ENCODE assay signal across 9 mouse cellular contexts in the genomic region with DNA sequence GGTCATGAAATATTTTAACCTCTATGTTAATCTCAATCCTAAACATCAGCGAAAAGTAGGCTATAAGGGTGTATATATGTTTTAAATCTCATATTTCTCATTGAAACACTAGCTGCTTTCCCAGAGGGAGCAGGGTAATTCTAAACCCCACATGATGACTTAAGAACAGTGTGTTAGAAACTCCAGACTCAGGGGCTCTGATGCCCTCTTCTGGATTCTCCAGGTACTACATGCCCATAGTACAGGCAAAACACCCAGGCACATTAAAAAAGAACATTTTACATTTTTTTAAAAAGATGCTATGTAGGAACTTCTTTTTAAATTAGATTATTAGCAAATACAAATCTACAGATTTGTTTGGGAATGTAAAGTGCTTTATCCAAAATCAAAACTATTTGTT. TPM values are rescaled to one million over a fixed set of nuclear protein-coding genes. Genes with fewer than 3 reads are reported as not detected.
DNase-seq lines count a peak whose midpoint lies in the region; ATAC-seq and TF ChIP-seq lines count a peak whose summit lies in the region.
"Had no signal": no experiment of that assay in that cellular context is flagged by ENCODE, and none has a peak within 500 bp of the region (broad histone marks: within the 10 kb centered on the region; RNA-seq: fewer than 3 reads in every experiment).

No protein-coding gene starts in this region.

- H3K79me2 ChIP-seq in CH12.LX (replicated peaks; ENCODE audit: control insufficient read depth, extremely low read depth, insufficient read depth, poor library complexity, severe bottlenecking), result peaks cover 37% of the 10 kb centered on the region

- H3K27me3 ChIP-seq in forebrain, embryonic 11.5 days (ENCODE audit: control insufficient read depth, insufficient read depth, low read length), result no peaks in the 10 kb centered on the region
- H3K27me3 ChIP-seq in forebrain, embryonic 15.5 days, result no peaks in the 10 kb centered on the region
- no peaks in the 10 kb centered on the region for H3K27me3 ChIP-seq in CH12.LX (replicated peaks)
- H3K27me3 ChIP-seq: lung, embryonic 15.5 days had no signal

- peak; percentile 65 for TF ChIP-seq RAD21 in CH12.LX (IDR thresholded peaks at IDR 0.05; ENCODE audit: low read depth, low read length)

- 46% methylated on average over 1 of the region's 1 CpGs for WGBS in forebrain, embryonic 11.5 days
- 49% methylated on average over 1 of the region's 1 CpGs for WGBS in forebrain, embryonic 15.5 days
- WGBS in lung, adult 2 months, result 30% methylated on average over 1 of the region's 1 CpGs

- no peaks in the 10 kb centered on the region for H3K9me3 ChIP-seq in forebrain, embryonic 11.5 days (ENCODE audit: control insufficient read depth, low read length)
- no peaks in the 10 kb centered on the region for H3K9me3 ChIP-seq in forebrain, embryonic 15.5 days
- no peaks in the 10 kb centered on the region for H3K9me3 ChIP-seq in CH12.LX (replicated peaks; ENCODE audit: low read length)
- H3K9me3 ChIP-seq: lung, embryonic 15.5 days had no signal

- no peaks in the 10 kb centered on the region for H3K36me3 ChIP-seq in forebrain, embryonic 11.5 days (ENCODE audit: control insufficient read depth, insufficient read depth, low read length)
- H3K36me3 ChIP-seq in forebrain, embryonic 15.5 days, result peaks cover 12% of the 10 kb centered on the region; the same call in 1 of the 2 replicates
- H3K36me3 ChIP-seq in CH12.LX (replicated peaks in 1 of 2; ENCODE audit: control insufficient read depth in 1 of 2, insufficient read depth in 1 of 2, low read length in 1 of 2), result peaks cover 10 to 30% of the 10 kb centered on the region in 2 experiments

- in situ Hi-C loops in CH12.LX (cut with MboI; ENCODE audit: low pct_ligation_motif_present, low pct_unique_long_range_greater_than_20kb, low sequenced_read_pairs), result no loop called here

- no peak for TF ChIP-seq POLR2A in CH12.LX (IDR thresholded peaks at IDR 0.05; ENCODE audit: low read depth, low read length)
- TF ChIP-seq POLR2A in lung, adult 2 months (IDR thresholded peaks at IDR 0.05; ENCODE audit: borderline replicate concordance, extremely low read depth, low read depth, low read length), result no peak

- TF ChIP-seq EP300 in CH12.LX (IDR thresholded peaks at IDR 0.05; ENCODE audit: low read length), result no peak

- peak; percentile 73 for DNase-seq in forebrain, embryonic 11.5 days (ENCODE audit: low spot score)
- DNase-seq in CH12.LX (ENCODE audit: extremely low read depth), result peak; percentile 84
- DNase-seq in c-Kit-positive CD71-positive TER-119-positive erythroid progenitor cells, embryonic 14.5 days (ENCODE audit: low spot score), result peak; percentile 79
- peak; percentile 44 to 57 for DNase-seq in frontal cortex, postnatal 25 days (ENCODE audit: low spot score in 2 of 2)
- peak; percentile 82 to 86 for DNase-seq in kidney, postnatal 36 days
- DNase-seq in lung, adult 2 months, result peak; percentile 46
- peak; percentile 63 for DNase-seq in skeletal muscle tissue, adult 2 months (ENCODE audit: low read depth, low spot score)

- dilution Hi-C loops in CH12.LX (cut with MboI; ENCODE audit: extremely low pct_ligation_motif_present, extremely low pct_unique_long_range_greater_than_20kb, low sequenced_read_pairs), result no loop called here

- H3K9ac ChIP-seq in forebrain, embryonic 11.5 days (ENCODE audit: low read length), result no peak overlapping the region
- no peak overlapping the region for H3K9ac ChIP-seq in forebrain, embryonic 15.5 days (replicated peaks)
- no peak overlapping the region for H3K9ac ChIP-seq in CH12.LX (ENCODE audit: insufficient read depth, low read depth)
- H3K9ac ChIP-seq: lung, embryonic 15.5 days had no signal

- H3K4me2 ChIP-seq in forebrain, embryonic 11.5 days (ENCODE audit: low read depth, low read length, severe bottlenecking), result no peak overlapping the region
- no peak overlapping the region for H3K4me2 ChIP-seq in forebrain, embryonic 15.5 days (replicated peaks)
- no peak overlapping the region for H3K4me2 ChIP-seq in CH12.LX (ENCODE audit: insufficient read depth, low read depth, poor library complexity, severe bottlenecking)

- H3K27ac ChIP-seq in forebrain, embryonic 11.5 days (ENCODE audit: low read depth, low read length), result no peak overlapping the region
- no peak overlapping the region for H3K27ac ChIP-seq in forebrain, embryonic 15.5 days (replicated peaks)
- no peak overlapping the region for H3K27ac ChIP-seq in CH12.LX (ENCODE audit: insufficient read depth, low read depth)
- H3K27ac ChIP-seq: lung, embryonic 15.5 days had no signal

- H3K4me3 ChIP-seq in forebrain, embryonic 11.5 days (ENCODE audit: low read depth, low read length), result no peak overlapping the region
- no peak overlapping the region for H3K4me3 ChIP-seq in forebrain, embryonic 15.5 days
- no peak overlapping the region for H3K4me3 ChIP-seq in CH12.LX (replicated peaks in 1 of 3; ENCODE audit: low read depth in 2 of 3, low read length in 2 of 3, poor library complexity in 1 of 3)
- no peak overlapping the region for H3K4me3 ChIP-seq in lung, adult 2 months (replicated peaks; ENCODE audit: extremely low read depth, low read depth, low read length)
- H3K4me3 ChIP-seq: lung, embryonic 15.5 days had no signal

- peak; percentile 75 to 93 for TF ChIP-seq CTCF in CH12.LX (conservative IDR thresholded peaks at IDR 0.05 in 1 of 2, IDR thresholded peaks at IDR 0.05 in 1 of 2; ENCODE audit: low read depth in 2 of 2, low read length in 2 of 2)
- peak; percentile 31; the same call in 1 of the 2 replicates for TF ChIP-seq CTCF in lung, adult 2 months (IDR thresholded peaks at IDR 0.05; ENCODE audit: insufficient read depth, low read length)

- H3K4me1 ChIP-seq in forebrain, embryonic 11.5 days (replicated peaks; ENCODE audit: control insufficient read depth, insufficient read depth, low read length), result peaks cover 2% of the 10 kb centered on the region; the same call in 1 of the 2 replicates
- peaks cover 28% of the 10 kb centered on the region for H3K4me1 ChIP-seq in forebrain, embryonic 15.5 days
- peaks cover 11 to 28% of the 10 kb centered on the region in 2 experiments; a peak in 3 of 4 replicates for H3K4me1 ChIP-seq in CH12.LX (ENCODE audit: control insufficient read depth in 1 of 2, insufficient read depth in 2 of 2)
- peaks cover 3% of the 10 kb centered on the region for H3K4me1 ChIP-seq in lung, adult 2 months (ENCODE audit: control insufficient read depth, insufficient read depth, low read length)

- ATAC-seq in forebrain, embryonic 11.5 days (replicated peaks; ENCODE audit: low FRiP score), result no peak
- no peak for ATAC-seq in forebrain, embryonic 15.5 days (replicated peaks)

TF ChIP-seq in CH12.LX, 34 proteins besides CTCF, POLR2A, EP300 and RAD21:
- no peak for TF ChIP-seq PAX5 (IDR thresholded peaks at IDR 0.05; ENCODE audit: low read length)
- TF ChIP-seq GABPA (IDR thresholded peaks at IDR 0.05; ENCODE audit: insufficient replicate concordance, low read depth, low read length), result no peak
- TF ChIP-seq BHLHE40 (IDR thresholded peaks at IDR 0.05; ENCODE audit: low read depth, low read length), result no peak
- no peak for TF ChIP-seq KAT2A (IDR thresholded peaks at IDR 0.05; ENCODE audit: insufficient replicate concordance, low read length)
- TF ChIP-seq CHD1 (IDR thresholded peaks at IDR 0.05; ENCODE audit: low read depth, low read length), result no peak
- TF ChIP-seq ELF1 (IDR thresholded peaks at IDR 0.05; ENCODE audit: low read depth, low read length), result no peak
- peak; percentile 57 for TF ChIP-seq SMC3 (IDR thresholded peaks at IDR 0.05; ENCODE audit: low read depth, low read length)
- no peak for TF ChIP-seq NELFE (IDR thresholded peaks at IDR 0.05; ENCODE audit: low read depth, low read length)
- TF ChIP-seq ETS1 (conservative IDR thresholded peaks at IDR 0.05; ENCODE audit: low read depth, low read length), result no peak
- no peak for TF ChIP-seq JUN (IDR thresholded peaks at IDR 0.05; ENCODE audit: insufficient read depth, low read depth, low read length)
- TF ChIP-seq POLR2AphosphoS2 (IDR thresholded peaks at IDR 0.05; ENCODE audit: low read depth, low read length), result no peak
- TF ChIP-seq ZNF384 (IDR thresholded peaks at IDR 0.05; ENCODE audit: low read depth, low read length), result no peak
- TF ChIP-seq HCFC1 (IDR thresholded peaks at IDR 0.05; ENCODE audit: low read depth, low read length), result no peak
- TF ChIP-seq E2F4 (IDR thresholded peaks at IDR 0.05; ENCODE audit: insufficient replicate concordance, low read depth, low read length), result no peak
- TF ChIP-seq MYC (IDR thresholded peaks at IDR 0.05; ENCODE audit: low read depth, low read length), result peak; percentile 57
- no peak for TF ChIP-seq MAZ (IDR thresholded peaks at IDR 0.05; ENCODE audit: low read depth, low read length)
- no peak for TF ChIP-seq IRF4 (IDR thresholded peaks at IDR 0.05; ENCODE audit: low read depth, low read length)
TF ChIP-seq in CH12.LX: peak in this region for 2.

RNA-seq across cellular contexts. Expression of gene D030056L22Rik, which starts 3.4 kb away (rescaled TPM):
- 88.2 and 90.7 TPM in 2 replicates for polyA plus RNA-seq in forebrain, embryonic 11.5 days (2014; fragmentation: Nextera tagmentation; extraction: Ambion mirVana)
- polyA plus RNA-seq in forebrain, embryonic 15.5 days (2015; fragmentation: Nextera tagmentation; extraction: Ambion mirVana), result 76.2 and 82.2 TPM in 2 replicates
- total RNA-seq in CH12.LX (2012; rRNA removed) (20.6 and 24.1 TPM in 2 replicates), CH12.LX (2014; rRNA removed) (73.7 and 76.0 TPM in 2 replicates)
- 24.7 and 29.2 TPM in 2 replicates for polyA plus RNA-seq in CH12.LX (2012; ENCODE audit: insufficient read length, low read depth)
- polyA plus RNA-seq in lung, adult 2 months (2012; rRNA removed), result 11.5 and 20.0 TPM in 2 replicates

RNA-seq across cellular contexts. Expression of gene Trpm6, which starts 33.4 kb away (rescaled TPM):
- polyA plus RNA-seq in forebrain, embryonic 11.5 days (2014; fragmentation: Nextera tagmentation; extraction: Ambion mirVana), result 0.25 and 0.35 TPM in 2 replicates
- 0.13 and 0.22 TPM in 2 replicates for polyA plus RNA-seq in forebrain, embryonic 15.5 days (2015; fragmentation: Nextera tagmentation; extraction: Ambion mirVana)
- total RNA-seq in CH12.LX (2012; rRNA removed) (0.04 TPM in 1 of 2 replicates, not detected in the other), CH12.LX (2014; rRNA removed) (not detected in 2 replicates)
- polyA plus RNA-seq in CH12.LX (2012; ENCODE audit: insufficient read length, low read depth), result not detected in 2 replicates
- 4.5 and 6.0 TPM in 2 replicates for polyA plus RNA-seq in lung, adult 2 months (2012; rRNA removed)

RNA-seq across cellular contexts. Expression of gene Carnmt1, which starts 45.8 kb away (rescaled TPM):
- 30.3 and 30.9 TPM in 2 replicates for polyA plus RNA-seq in forebrain, embryonic 11.5 days (2014; fragmentation: Nextera tagmentation; extraction: Ambion mirVana)
- 14.1 and 16.2 TPM in 2 replicates for polyA plus RNA-seq in forebrain, embryonic 15.5 days (2015; fragmentation: Nextera tagmentation; extraction: Ambion mirVana)
- total RNA-seq in CH12.LX (2012; rRNA removed) (17.6 and 29.3 TPM in 2 replicates), CH12.LX (2014; rRNA removed) (41.7 and 45.0 TPM in 2 replicates)
- 27.2 and 47.1 TPM in 2 replicates for polyA plus RNA-seq in CH12.LX (2012; ENCODE audit: insufficient read length, low read depth)
- polyA plus RNA-seq in lung, adult 2 months (2012; rRNA removed), result 6.5 and 7.1 TPM in 2 replicates
